Mouse (Mus musculus): ENCODE measurements around the gene Ak7.

Gene Ak7

DNA sequence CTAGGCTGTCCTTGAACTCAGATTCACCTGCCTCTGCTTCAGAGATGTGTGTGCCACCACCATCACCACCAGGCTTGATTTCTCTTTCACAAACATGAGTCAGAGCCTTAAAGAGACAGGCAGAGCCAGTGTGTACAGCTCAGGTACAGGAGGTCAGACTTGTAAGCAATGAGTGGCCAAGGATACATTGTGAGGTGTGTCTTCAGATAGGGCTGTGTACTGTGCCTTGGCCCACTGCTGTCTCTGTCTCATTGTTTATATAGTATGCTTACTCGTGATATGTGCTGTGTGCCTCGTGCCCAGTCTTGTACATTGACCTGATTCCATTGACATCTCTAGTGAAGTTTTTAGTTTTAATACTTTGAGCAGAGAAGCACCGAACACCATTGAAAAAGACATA lies 100.0 kb downstream of the Ak7 start:
- TF ChIP-seq GATA4 (IDR thresholded peaks at IDR 0.05; ENCODE audit: insufficient replicate concordance, low read length) = no peak

DNA sequence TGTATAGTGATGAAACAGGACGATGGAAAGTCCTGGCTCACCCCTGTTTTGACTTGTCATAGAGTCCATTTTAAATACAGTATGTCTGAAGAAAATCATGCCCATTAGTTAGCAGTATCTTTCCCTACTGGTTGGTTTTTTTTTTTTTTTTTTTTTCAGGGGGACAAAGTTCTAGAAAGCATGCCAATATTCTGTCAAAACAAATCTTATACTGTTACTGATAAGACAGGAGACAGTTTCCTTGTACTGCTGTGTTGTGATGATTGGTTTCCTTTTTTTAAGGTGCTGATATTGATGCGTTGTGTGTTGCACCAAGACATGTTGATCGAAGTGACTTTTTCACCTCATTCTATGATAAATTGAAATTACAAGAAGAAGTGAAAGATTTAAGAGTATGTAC lies 100.4 kb downstream of the Ak7 start:
- no peak for TF ChIP-seq GATA4 (IDR thresholded peaks at IDR 0.05; ENCODE audit: insufficient replicate concordance, low read length)

DNA sequence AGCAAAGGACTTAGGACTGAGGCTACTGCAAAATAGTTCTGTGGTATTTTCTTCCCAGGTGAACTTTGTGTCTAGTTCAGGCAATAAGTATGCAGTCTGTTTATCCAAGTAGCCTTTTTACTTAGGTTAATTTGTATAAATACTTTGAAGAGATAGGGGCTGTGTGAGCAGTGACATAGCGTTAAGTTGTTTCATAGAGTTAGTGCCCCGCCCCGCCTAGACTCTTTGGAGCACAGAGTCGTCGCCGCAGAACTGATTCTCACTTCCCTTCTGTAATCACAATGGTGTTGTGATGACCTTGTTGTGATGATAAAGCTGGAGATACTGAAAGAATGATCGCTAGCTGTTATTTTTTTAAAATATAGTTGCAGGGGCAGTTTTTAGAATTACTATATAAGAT lies 101.6 kb downstream of the Ak7 start:
- no peak for TF ChIP-seq GATA4 (IDR thresholded peaks at IDR 0.05; ENCODE audit: insufficient replicate concordance, low read length)

DNA sequence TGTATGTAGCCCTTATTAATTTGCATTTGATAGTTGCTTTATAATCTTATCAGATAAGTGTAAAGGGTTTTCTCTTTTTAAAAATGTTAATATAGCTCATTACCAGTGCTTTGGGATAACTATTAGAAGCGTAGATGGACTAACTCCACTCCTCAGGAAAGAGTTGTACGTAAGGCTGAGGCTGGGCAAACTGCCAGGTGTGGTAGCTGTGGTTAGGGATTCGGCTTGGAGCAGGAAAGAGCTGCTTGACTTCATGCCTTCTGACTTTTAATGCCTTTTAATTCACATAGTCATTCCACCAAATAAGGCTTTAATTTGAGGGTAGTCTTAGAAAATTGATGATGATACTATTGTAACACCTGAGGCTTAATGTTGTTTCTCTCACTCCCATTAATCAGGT lies 103.2 kb downstream of the Ak7 start:
- TF ChIP-seq GATA4 (IDR thresholded peaks at IDR 0.05; ENCODE audit: insufficient replicate concordance, low read length) = no peak

DNA sequence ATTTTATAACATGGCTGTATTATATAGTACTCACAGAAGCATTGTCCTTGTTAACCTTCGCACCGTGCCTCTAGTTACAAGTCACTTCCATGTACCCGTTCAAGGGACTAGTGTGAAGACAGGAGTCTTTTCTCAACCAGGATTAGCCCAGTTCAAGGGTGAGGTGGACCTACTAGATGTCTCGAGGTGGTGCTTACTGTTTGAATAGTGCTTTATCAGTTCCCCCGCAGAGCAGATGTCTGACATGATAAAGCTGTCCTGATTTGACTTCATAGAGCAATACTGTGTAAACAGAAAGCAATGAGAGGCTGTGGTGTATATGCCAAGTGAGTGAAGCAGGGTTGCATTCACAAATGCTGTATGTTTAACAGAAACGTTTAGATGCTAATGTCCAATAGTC lies 104.8 kb downstream of the Ak7 start:
- no peak for TF ChIP-seq GATA4 (IDR thresholded peaks at IDR 0.05; ENCODE audit: insufficient replicate concordance, low read length)

DNA sequence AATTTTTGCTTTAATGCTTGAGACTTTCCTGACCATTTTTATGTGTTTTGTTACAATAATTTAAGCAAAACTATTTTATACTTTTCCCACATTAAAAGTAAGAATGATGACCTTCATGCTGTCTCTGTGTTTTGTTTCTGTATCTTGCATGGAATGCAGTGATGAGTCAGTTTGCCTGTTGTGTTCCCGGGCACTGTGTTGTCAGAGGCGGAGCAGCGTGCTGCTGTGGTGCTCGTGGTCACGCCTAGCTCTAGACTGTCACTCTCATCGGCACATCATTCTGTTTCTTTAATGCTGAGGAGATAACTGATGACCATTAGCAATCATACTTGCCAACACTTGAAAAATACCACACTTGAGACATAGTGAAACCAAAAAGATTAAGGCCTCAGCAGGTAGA lies 108.2 kb downstream of the Ak7 start:
- no peak for TF ChIP-seq GATA4 (IDR thresholded peaks at IDR 0.05; ENCODE audit: insufficient replicate concordance, low read length)

DNA sequence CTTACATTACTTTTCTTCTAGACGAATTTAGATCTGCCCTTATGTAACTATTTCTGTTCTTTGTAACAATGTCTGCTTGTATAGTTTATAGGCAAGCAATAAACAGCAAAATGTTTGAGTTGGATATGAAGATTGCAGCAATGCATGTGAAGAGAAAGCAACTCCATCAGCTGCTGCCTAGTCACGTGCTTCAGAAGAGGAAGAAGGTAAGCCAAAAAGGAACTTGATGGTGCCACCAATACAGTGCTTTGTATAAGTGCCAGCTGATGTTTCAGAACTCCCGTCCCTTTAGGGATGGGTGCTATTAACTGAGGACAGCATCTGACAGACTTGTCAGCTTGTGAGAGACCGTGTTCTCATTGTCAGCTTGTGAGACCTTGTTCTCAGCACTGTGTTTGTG lies 117.7 kb downstream of the Ak7 start:
- TF ChIP-seq GATA4 (IDR thresholded peaks at IDR 0.05; ENCODE audit: insufficient replicate concordance, low read length) = no peak

DNA sequence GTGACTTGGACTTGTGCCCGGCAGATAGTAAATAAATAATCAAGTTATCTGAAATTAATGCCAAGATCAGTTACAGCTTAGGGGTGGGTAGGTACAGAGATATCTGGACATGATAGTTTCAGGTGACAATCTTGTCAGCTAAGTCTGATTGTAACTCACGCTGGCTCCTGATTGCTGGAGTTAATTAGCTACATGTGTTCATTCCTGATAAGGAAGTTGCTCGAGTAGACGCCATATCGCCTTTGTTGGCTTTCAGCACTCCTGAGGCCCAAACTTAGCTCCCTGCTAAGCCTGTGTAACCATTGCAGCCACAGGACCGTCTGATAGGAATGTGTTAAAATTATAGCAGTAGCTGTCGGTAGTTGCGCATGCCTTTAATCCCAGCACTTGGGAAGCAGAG lies 119.0 kb downstream of the Ak7 start:
- no peak for TF ChIP-seq GATA4 (IDR thresholded peaks at IDR 0.05; ENCODE audit: insufficient replicate concordance, low read length)

DNA sequence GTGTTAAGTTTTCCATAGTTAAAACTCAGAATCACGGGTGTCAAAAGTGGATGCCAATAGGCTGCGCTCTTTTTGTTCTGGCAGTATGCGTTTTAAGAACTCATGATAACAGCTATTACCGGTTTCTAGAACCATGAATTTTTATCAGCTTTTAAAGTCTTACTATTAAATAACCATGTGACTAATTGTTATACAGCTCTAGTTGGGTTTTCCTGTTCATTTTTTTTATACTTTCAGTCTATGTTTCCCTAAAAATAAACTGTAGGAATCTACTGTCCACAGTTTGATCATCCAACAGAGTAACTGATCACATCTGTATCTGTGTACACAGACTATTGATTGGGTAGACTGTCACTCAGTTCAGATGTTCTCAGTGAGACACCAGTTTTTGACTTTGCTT lies 119.5 kb downstream of the Ak7 start:
- no peak for TF ChIP-seq GATA4 (IDR thresholded peaks at IDR 0.05; ENCODE audit: insufficient replicate concordance, low read length)
